Mouse (Mus musculus) large intestine, adult 2 months (tissue): ENCODE measurements around the gene Sertad1. TPM values are rescaled to one million over a fixed set of nuclear protein-coding genes. Genes with fewer than 3 reads are reported as not detected.

Experiments
- DNase-seq: peaks from one replicate; pipeline ENCODE4 v3.0.0-alpha.2; 2012; ENCODE audit warnings: low read depth, low spot score
- WGBS: fragments of 180-500 bp; shearing (Covaris S2); methylation state at CpG from one replicate; pipeline ENCODE4 v1.1.7; 2018; 5-methylcytosine and 5-hydroxymethylcytosine counted together
- polyA plus RNA-seq: library from polyadenylated mRNA; depleted of rRNA; stranded (reverse); fragments of >200 nt; gene quantifications from 2 replicates; pipeline ENCODE4 v1.2.3, GENCODE M21; 2012

The Sertad1 gene
- polyA plus RNA-seq, 1 experiment: 54.5 TPM

DNA sequence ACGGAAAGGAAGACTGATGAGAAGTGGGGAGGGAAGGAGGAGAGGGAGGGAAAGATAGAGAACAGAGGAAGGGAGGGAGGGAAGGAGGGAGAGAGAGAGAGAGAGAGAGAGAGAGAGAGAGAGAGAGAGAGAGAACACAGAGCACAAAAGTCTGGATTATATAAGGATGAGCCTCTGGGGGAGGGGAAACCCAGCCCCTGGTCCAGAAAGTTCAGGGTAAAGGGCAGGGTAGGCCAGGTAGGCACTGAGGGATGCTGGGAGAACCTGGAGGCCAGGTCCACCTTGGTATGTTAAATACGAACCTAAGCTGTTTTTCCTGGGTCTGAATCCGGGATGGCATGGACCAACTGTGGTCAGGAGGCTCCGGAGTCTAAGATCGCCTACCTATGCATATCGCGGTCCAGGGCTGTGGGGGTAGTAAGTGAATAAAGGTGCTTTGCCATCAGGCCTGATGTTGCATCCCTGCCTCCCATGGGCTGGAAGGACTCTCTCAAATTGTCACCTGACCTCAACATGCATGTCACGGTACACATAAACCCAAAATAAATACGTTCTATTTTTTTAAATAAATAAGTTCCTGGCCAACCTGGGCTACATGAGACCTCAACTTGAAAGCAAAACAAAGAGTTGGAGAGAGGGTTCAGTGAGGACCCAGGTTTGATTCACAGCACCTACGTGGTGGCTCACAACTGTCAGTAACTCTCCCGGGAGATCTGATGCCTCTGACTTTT, 15.2 kb upstream of the Sertad1 start:
- WGBS: 90% methylated on average over 11 of the region's 11 CpGs

DNA sequence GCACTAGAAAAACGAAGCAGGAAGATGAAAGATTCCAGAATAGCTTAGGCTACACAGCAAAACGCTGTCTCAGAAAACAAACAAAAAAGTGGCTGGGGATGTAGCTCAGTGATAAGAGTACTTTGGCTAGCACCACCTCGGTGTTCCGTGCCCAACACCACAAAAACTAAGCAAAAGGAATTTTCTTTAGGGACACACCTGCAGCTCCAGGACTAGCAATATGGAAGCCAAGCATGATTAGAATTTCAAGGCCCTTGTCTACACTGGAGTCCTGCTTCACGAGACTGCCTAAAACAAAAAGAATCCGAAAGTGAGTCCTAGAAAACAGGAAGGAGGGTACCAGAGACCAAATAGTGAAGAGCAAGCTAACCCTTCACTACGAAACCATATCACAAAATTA, 14.1 kb upstream of the Sertad1 start:
- WGBS: 7% methylated on average over 7 of the region's 7 CpGs
- DNase-seq: no peak

More for the DNA sequence above, 15.2 kb upstream of the Sertad1 start:
- DNase-seq: no peak

DNA sequence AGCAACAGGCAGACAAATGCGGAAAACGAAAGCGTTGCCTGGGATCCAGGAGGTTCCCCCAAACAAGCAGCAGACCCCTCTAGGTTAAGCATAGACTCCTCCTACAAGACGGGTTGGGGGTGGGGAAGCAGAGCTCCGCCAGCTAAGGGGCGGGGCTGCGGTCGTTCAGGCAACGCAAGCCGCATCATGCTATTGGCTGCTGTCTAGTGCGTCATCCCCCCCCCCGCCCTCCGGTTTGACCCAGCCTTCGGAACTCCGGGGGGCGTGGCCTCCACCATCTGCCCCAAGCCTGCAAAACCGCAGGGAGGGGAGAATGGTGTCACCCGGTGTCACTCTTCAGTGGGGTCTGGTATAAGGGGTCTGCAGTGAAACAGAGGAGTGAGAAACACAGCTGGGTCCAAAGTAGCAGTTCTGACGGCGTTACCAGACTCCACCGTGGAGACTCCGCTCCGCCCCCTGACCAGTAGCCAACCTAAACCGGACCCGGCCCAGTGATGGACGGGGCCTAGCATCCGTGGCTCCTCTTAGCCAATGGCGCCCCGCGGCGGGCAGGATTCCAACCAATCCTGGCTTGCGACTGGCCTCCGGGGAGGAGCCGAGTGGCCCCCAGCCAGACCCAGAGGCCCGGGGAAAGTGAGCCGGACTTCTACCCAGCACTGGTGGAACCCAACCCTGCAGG, 13.4 kb upstream of the Sertad1 start, which contains the start of gene Sertad3:
Gene Sertad3 (plus strand): TSS at position 613 of the 679 bp plus-strand sequence.
- WGBS: 1% methylated on average over 36 of the region's 36 CpGs
- no peak for DNase-seq

- no peak for DNase-seq
- under 1% methylated on average over 34 of the region's 34 CpGs for WGBS
Measured at GRCm38 (mm10) chr7:27473835-27474489, 12.7 kb upstream of the Sertad1 start.

DNA sequence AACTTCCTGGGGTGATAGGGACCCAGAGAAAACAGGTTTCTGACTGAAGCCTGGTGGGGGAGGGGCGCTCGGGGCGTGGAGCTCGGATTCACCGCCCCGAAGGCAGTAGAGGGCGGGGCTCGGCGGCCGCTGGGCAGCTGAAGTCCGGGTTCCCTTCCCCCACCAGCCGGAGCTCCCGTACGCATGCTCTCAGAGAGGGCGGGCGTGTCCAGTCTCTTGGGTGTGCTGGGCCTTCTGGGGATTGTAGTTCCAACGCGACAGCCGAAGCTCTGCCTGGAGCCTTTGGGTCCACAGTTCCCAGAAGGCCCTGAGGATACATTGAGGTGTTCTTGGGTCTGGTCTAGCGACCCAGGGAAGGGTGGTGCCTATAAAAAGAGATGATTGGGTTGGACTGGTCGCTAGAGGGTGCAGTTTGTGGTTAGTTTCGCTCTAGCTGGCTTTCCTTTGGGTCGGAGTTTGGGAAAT, 12.2 kb upstream of the Sertad1 start:
- peak; percentile 99 for DNase-seq

DNA sequence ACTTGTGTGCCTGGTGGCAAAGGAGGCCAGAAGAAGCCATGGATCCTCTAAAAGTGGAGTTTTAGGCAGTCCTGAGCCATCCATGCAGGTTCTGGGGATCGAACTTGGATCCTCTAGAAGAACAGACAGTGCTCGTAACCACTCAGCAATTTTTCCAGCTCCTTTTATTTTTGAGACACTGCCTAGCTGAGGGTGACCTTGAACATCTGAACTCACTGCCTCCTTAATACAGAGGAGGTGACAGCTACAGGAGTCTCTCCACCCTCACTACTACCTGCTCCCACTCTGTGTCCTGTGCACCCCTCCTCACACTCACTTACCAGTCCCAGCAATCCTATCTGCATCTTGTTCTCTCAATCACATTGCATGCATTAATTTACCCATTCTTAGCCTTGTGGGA, 11.1 kb upstream of the Sertad1 start:
- DNase-seq: no peak
- WGBS: 74% methylated on average over 2 of the region's 2 CpGs

More for the DNA sequence above, 12.2 kb upstream of the Sertad1 start:
- under 1% methylated on average over 23 of the region's 23 CpGs for WGBS

- WGBS: 69% methylated on average over 14 of the region's 14 CpGs
- DNase-seq: no peak
Measured at GRCm38 (mm10) chr7:27476098-27476635, 10.5 kb upstream of the Sertad1 start.

- WGBS: 51% methylated on average over 7 of the region's 7 CpGs
Measured at GRCm38 (mm10) chr7:27478561-27478960, 8.1 kb upstream of the Sertad1 start.

DNA sequence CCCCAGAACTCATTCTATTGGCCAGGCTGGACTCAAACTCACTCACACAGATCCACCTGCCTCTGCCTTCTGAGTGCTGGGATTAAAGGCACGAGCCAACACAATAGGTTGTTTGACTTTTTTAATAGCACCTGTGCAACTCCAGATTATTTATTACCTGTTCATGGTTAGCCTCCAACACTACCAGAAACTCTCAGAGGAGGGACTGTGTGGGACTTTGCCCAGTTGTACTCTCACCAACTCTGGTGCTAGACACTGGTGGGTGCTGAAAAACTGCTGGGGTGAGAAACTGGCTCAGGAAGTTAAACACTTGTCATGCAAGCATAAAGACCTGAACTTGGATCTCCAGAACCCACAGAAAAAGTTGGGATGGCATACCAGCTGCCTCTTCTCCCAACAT, 7.0 kb upstream of the Sertad1 start:
- 27% methylated on average over 1 of the region's 1 CpGs for WGBS
- no peak for DNase-seq

More at GRCm38 (mm10) chr7:27478561-27478960, 8.1 kb upstream of the Sertad1 start:
- DNase-seq: no peak

GRCm38 (mm10) chr7:27480506-27480905, 6.2 kb upstream of the Sertad1 start:
- DNase-seq: no peak
- 26% methylated on average over 3 of the region's 3 CpGs for WGBS

- WGBS: 4% methylated on average over 11 of the region's 11 CpGs
- DNase-seq: no peak
Measured at GRCm38 (mm10) chr7:27480927-27481626, 5.6 kb upstream of the Sertad1 start.

GRCm38 (mm10) chr7:27481627-27481969, 5.1 kb upstream of the Sertad1 start:
- peak; percentile 89 for DNase-seq
- WGBS: 0% methylated on average over 12 of the region's 12 CpGs

DNA sequence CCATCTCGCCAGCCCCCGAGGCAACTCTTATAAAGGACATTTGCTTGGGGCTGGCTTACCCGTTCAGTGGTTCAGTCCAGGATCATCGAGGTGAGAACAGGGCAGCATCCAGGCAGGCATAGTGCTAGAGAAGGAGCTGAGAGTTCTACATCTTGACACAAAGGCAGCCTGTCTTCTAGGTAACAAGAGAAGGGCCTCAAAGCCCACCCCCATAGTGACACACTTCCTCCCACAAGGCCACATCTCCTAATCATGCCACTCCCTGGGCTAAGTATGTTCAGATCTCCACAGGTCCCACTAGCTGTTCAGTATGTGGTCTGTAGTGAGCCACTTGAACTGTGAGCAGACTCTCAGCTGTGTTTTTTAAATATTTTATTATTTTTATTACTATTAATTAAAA, 2.9 kb upstream of the Sertad1 start:
- DNase-seq: no peak
- 89% methylated on average over 4 of the region's 4 CpGs for WGBS

GRCm38 (mm10) chr7:27486102-27486769, 474 bp upstream of the Sertad1 start:
- DNase-seq: no peak
- under 1% methylated on average over 13 of the region's 13 CpGs for WGBS

- no peak for DNase-seq
- WGBS: 1% methylated on average over 13 of the region's 13 CpGs
Measured at GRCm38 (mm10) chr7:27487740-27488268, 1.1 kb downstream of the Sertad1 start.

- WGBS: 85% methylated on average over 25 of the region's 25 CpGs
- DNase-seq: no peak
Measured at GRCm38 (mm10) chr7:27489270-27489869, 2.7 kb downstream of the Sertad1 start.

DNA sequence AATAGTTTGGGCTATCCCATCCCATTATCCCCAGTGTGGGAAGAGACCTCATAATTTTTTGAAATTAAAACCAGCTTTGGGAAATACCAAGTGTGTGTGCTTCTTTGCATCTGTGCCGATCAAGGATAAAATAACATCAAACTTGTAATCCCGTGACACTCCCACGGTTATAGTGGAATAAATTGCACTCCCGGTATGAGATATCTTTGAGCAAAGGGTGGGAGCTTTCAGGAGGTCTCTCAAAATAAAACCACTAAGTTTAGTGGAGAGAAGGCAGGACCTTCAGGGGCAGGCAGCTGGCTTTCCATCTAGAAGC, 3.5 kb downstream of the Sertad1 start:
- no peak for DNase-seq
- WGBS: 8% methylated on average over 4 of the region's 4 CpGs

DNA sequence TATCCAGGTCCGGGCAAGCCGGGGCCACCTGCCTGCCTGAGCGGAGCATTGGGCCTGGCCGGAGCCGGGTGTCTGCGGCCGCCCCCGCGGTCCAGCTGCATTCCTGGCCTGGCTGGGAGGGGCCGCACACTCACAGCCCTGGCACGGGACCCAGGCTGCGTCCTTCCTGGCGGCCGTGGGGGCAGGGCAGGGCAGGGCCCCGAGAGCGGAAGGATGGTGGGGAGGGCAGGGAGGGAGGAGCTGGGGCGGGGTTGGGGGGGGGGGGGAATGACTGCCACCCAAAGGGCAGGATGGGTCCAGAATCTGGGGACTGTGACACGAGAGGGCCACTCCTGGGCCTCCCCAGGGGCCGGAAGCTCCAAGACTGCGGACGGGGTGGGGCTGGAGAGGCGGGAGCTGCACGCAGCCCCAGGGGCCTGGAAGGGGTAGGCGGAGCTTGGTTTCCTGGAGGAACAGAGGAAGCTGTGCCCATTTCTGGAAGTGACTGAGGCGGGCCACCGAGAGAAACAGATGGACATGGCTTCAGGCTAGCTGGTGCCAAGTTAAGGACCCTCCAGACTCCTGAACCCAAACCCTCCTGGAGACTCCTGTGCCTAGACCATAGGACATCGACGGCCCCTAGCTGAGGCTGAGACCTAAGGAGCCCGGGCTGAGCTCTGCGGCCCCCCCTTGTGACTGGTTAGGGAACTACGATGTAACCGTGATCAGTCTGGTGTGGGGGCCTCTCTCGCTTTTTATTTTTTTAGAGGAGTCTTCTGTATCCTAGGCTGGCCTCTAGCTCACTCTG, 4.0 kb downstream of the Sertad1 start:
- no peak for DNase-seq
- under 1% methylated on average over 32 of the region's 33 CpGs for WGBS
